Mouse (Mus musculus) CH12.LX (cell line): ENCODE results near the gene Gli2. TPM values are rescaled to one million over a fixed set of nuclear protein-coding genes. Genes with fewer than 3 reads are reported as not detected.

ENCODE experiments used
- DNase-seq: peaks from one replicate; pipeline ENCODE4 v3.0.0-alpha.2; 2013; ENCODE audit errors: extremely low read depth
- H3K27ac ChIP-seq: 2 replicates; pipeline ENCODE4 v1.5.1; 2012; ENCODE audit warnings: low read depth, mild to moderate bottlenecking, control low read depth, moderate library complexity; ENCODE audit not compliant: insufficient read depth
- H3K27me3 ChIP-seq: replicated peaks from 2 replicates; pipeline ENCODE3; 2012; ENCODE audit warnings: inconsistent platforms
- H3K36me3 ChIP-seq, 2 experiments: replicated peaks in 1 of 2; 2 replicates each; pipeline versions ENCODE3 to v1.6.1; 2012; ENCODE audit warnings: inconsistent platforms in 1 of 2, low read length in 1 of 2, mild to moderate bottlenecking in 1 of 2, mixed read lengths in 1 of 2, moderate library complexity in 1 of 2; ENCODE audit not compliant: control insufficient read depth in 1 of 2, insufficient read depth in 1 of 2
- H3K4me1 ChIP-seq, 2 experiments: 2 replicates each; pipeline ENCODE4 v1.6.1; 2012; ENCODE audit warnings: inconsistent platforms in 1 of 2, moderate library complexity in 1 of 2; ENCODE audit not compliant: insufficient read depth in 2 of 2, control insufficient read depth in 1 of 2
- H3K4me2 ChIP-seq: 2 replicates; pipeline ENCODE4 v1.6.1; 2012; ENCODE audit warnings: low read depth, mild to moderate bottlenecking, control low read depth; ENCODE audit not compliant: poor library complexity, insufficient read depth, severe bottlenecking
- H3K4me3 ChIP-seq, 3 experiments: fragments of 150-350 bp in 1 of 3; sonication (generic) in 1 of 3; replicated peaks in 1 of 3; 2 replicates each; pipeline versions ENCODE3 to v1.5.1; 2011 to 2012; ENCODE audit warnings: low read depth in 2 of 3, low read length in 2 of 3, mild to moderate bottlenecking in 2 of 3, moderate library complexity in 2 of 3, control low read depth in 1 of 3, improper control_type of control experiment in 1 of 3, inconsistent platforms in 1 of 3, mixed read lengths in 1 of 3; ENCODE audit not compliant: poor library complexity in 1 of 3
- H3K79me2 ChIP-seq: replicated peaks from 2 replicates; pipeline ENCODE4 v1.6.1; 2012; ENCODE audit warnings: mild to moderate bottlenecking, moderate library complexity; ENCODE audit not compliant: control insufficient read depth, poor library complexity, insufficient read depth, severe bottlenecking; ENCODE audit errors: extremely low read depth
- H3K9ac ChIP-seq: 2 replicates; pipeline ENCODE4 v1.6.1; 2012; ENCODE audit warnings: low read depth, mild to moderate bottlenecking, control low read depth, moderate library complexity; ENCODE audit not compliant: insufficient read depth
- H3K9me3 ChIP-seq: replicated peaks from 2 replicates; pipeline ENCODE3; 2012; ENCODE audit warnings: low read length, inconsistent platforms, mixed read lengths
- BHLHE40 ChIP-seq: IDR thresholded peaks from 2 replicates; pipeline ENCODE4 v1.6.1; 2011; ENCODE audit warnings: mild to moderate bottlenecking, low read depth, low read length, improper control_type of control experiment
- CHD1 ChIP-seq: IDR thresholded peaks from 2 replicates; pipeline ENCODE4 v1.6.1; 2012; ENCODE audit warnings: low read depth, low read length, improper control_type of control experiment, inconsistent platforms
- CTCF ChIP-seq, 2 experiments: IDR thresholded peaks in 1 of 2; conservative IDR thresholded peaks in 1 of 2; 2 replicates each; pipeline ENCODE4 v1.5.1; 2011 to 2012; ENCODE audit warnings: low read depth in 2 of 2, low read length in 2 of 2, improper control_type of control experiment in 1 of 2, inconsistent platforms in 1 of 2, mild to moderate bottlenecking in 1 of 2, moderate library complexity in 1 of 2
- E2F4 ChIP-seq: IDR thresholded peaks from 2 replicates; pipeline ENCODE4 v1.6.1; 2011; ENCODE audit warnings: low read depth, low read length, improper control_type of control experiment; ENCODE audit not compliant: insufficient replicate concordance
- ETS1 ChIP-seq: conservative IDR thresholded peaks from 2 replicates; pipeline ENCODE4 v1.6.1; 2012; ENCODE audit warnings: low read depth, mild to moderate bottlenecking, inconsistent platforms, low read length, improper control_type of control experiment, moderate library complexity
- GABPA ChIP-seq: IDR thresholded peaks from 2 replicates; pipeline ENCODE4 v1.6.1; 2012; ENCODE audit warnings: low read depth, low read length, improper control_type of control experiment, inconsistent platforms; ENCODE audit not compliant: insufficient replicate concordance
- HCFC1 ChIP-seq: IDR thresholded peaks from 2 replicates; pipeline ENCODE4 v1.6.1; 2012; ENCODE audit warnings: low read depth, mild to moderate bottlenecking, inconsistent platforms, low read length, improper control_type of control experiment
- JUN ChIP-seq: IDR thresholded peaks from 2 replicates; pipeline ENCODE4 v1.6.1; 2011; ENCODE audit warnings: low read depth, mild to moderate bottlenecking, low read length, improper control_type of control experiment, moderate library complexity; ENCODE audit not compliant: insufficient read depth
- JUND ChIP-seq: conservative IDR thresholded peaks from 2 replicates; pipeline ENCODE4 v1.6.1; 2011; ENCODE audit warnings: low read depth, low read length, improper control_type of control experiment
- MAZ ChIP-seq: IDR thresholded peaks from 2 replicates; pipeline ENCODE4 v1.6.1; 2012; ENCODE audit warnings: low read depth, mild to moderate bottlenecking, inconsistent platforms, low read length, improper control_type of control experiment, moderate library complexity
- MEF2A ChIP-seq: IDR thresholded peaks from 2 replicates; pipeline ENCODE4 v1.6.1; 2014; ENCODE audit warnings: low read depth, mild to moderate bottlenecking, inconsistent platforms, low read length, improper control_type of control experiment, borderline replicate concordance
- MXI1 ChIP-seq: IDR thresholded peaks from 2 replicates; pipeline ENCODE4 v1.6.1; 2011; ENCODE audit warnings: mild to moderate bottlenecking, low read depth, low read length, improper control_type of control experiment
- NRF1 ChIP-seq: IDR thresholded peaks from 2 replicates; pipeline ENCODE4 v1.6.1; 2014; ENCODE audit warnings: low read depth, mild to moderate bottlenecking, inconsistent platforms, low read length, improper control_type of control experiment, moderate library complexity
- POLR2A ChIP-seq: IDR thresholded peaks from 2 replicates; pipeline ENCODE4 v1.6.1; 2011; ENCODE audit warnings: low read depth, mild to moderate bottlenecking, improper control_type of control experiment, low read length
- POLR2AphosphoS2 ChIP-seq: IDR thresholded peaks from 2 replicates; pipeline ENCODE4 v1.6.1; 2011; ENCODE audit warnings: low read depth, low read length, improper control_type of control experiment
- RCOR1 ChIP-seq: conservative IDR thresholded peaks from 2 replicates; pipeline ENCODE4 v1.6.1; 2012; ENCODE audit warnings: low read depth, mild to moderate bottlenecking, inconsistent platforms, low read length, improper control_type of control experiment
- SIN3A ChIP-seq: IDR thresholded peaks from 2 replicates; pipeline ENCODE4 v1.6.1; 2012; ENCODE audit warnings: low read length, improper control_type of control experiment, inconsistent platforms
- TBP ChIP-seq: conservative IDR thresholded peaks from 2 replicates; pipeline ENCODE4 v1.6.1; 2011; ENCODE audit warnings: low read depth, low read length, improper control_type of control experiment
- ZC3H11A ChIP-seq: IDR thresholded peaks from 2 replicates; pipeline ENCODE4 v1.6.1; 2012; ENCODE audit warnings: low read depth, mild to moderate bottlenecking, inconsistent platforms, low read length, improper control_type of control experiment
- ZKSCAN1 ChIP-seq: IDR thresholded peaks from 2 replicates; pipeline ENCODE4 v1.6.1; 2012; ENCODE audit warnings: low read depth, inconsistent platforms, low read length, improper control_type of control experiment, borderline replicate concordance
- ZNF384 ChIP-seq: IDR thresholded peaks from 2 replicates; pipeline ENCODE4 v1.6.1; 2012; ENCODE audit warnings: low read depth, low read length, improper control_type of control experiment, inconsistent platforms
- dilution Hi-C: fragments of 300-500 bp; cut with MboI; formaldehyde crosslinking; loops from 2 replicates; pipeline ENCODE4 v1.14.3; 2020; ENCODE audit warnings: low sequenced_read_pairs; ENCODE audit not compliant: extremely low pct_unique_long_range_greater_than_20kb, extremely low pct_ligation_motif_present
- in situ Hi-C: fragments of 300-500 bp; cut with MboI; formaldehyde crosslinking; loops from 3 replicates; pipeline ENCODE4 v1.14.3; 2019; ENCODE audit warnings: low sequenced_read_pairs, low pct_ligation_motif_present, low pct_unique_long_range_greater_than_20kb, mixed read lengths
- polyA plus RNA-seq: library from polyadenylated mRNA; unstranded; fragments of >175 nt; gene quantifications from 2 replicates; pipeline ENCODE4 v1.2.1, GENCODE M21; 2012; ENCODE audit warnings: low read depth; ENCODE audit not compliant: insufficient read length
- total RNA-seq, 2 experiments: library from RNA; depleted of rRNA; stranded (reverse); fragments of 300-350 nt in 1 of 2; fragments of >200 nt in 1 of 2; gene quantifications; 2 replicates each; pipeline ENCODE4 v1.2.3; 2012 to 2014

Gli2 gene
- total and polyA plus RNA-seq, 3 experiments: not detected

GRCm38 (mm10) chr1:118799322-118800116 lies 253.9 kb downstream of the Gli2 start:
- H3K9ac ChIP-seq: no peak overlapping the region
- H3K4me1 ChIP-seq: no peaks in the 10 kb centered on the region
- TF ChIP-seq RCOR1: no peak
- TF ChIP-seq CTCF (conservative IDR thresholded peaks at IDR 0.05 in 1 of 2, IDR thresholded peaks at IDR 0.05 in 1 of 2; ENCODE audit: low read depth in 2 of 2, low read length in 2 of 2): no peak
- no peak for TF ChIP-seq MAZ
- no peak for TF ChIP-seq GABPA
- TF ChIP-seq ZC3H11A: no peak
- no peak for TF ChIP-seq CHD1
- no peak for TF ChIP-seq ZKSCAN1
- TF ChIP-seq SIN3A: no peak
- TF ChIP-seq POLR2AphosphoS2: no peak
- TF ChIP-seq POLR2A: no peak
- no peak overlapping the region for H3K4me3 ChIP-seq
- in situ Hi-C loops (no loop called here), dilution Hi-C loops (no loop called here)
- H3K4me2 ChIP-seq: no peak overlapping the region
- H3K36me3 ChIP-seq: no peaks in the 10 kb centered on the region
- DNase-seq: no peak
- H3K9me3 ChIP-seq: peaks cover 64% of the 10 kb centered on the region
- no peaks in the 10 kb centered on the region for H3K27me3 ChIP-seq
- H3K79me2 ChIP-seq: no peaks in the 10 kb centered on the region
- H3K27ac ChIP-seq: no peak overlapping the region

GRCm38 (mm10) chr1:118795415-118796167 lies 257.8 kb downstream of the Gli2 start:
- Histone ChIP-seq H3K4me1 (no peaks in the 10 kb centered on the region), H3K79me2 (no peaks in the 10 kb centered on the region), H3K9ac (no peak overlapping the region), H3K27ac (no peak overlapping the region), H3K9me3 (peaks cover 61% of the 10 kb centered on the region), H3K27me3 (no peaks in the 10 kb centered on the region), H3K4me3 (no peak overlapping the region), H3K4me2 (no peak overlapping the region), H3K36me3 (no peaks in the 10 kb centered on the region)
- TF ChIP-seq POLR2AphosphoS2: no peak
- no peak for TF ChIP-seq HCFC1
- TF ChIP-seq CTCF (conservative IDR thresholded peaks at IDR 0.05 in 1 of 2, IDR thresholded peaks at IDR 0.05 in 1 of 2; ENCODE audit: low read depth in 2 of 2, low read length in 2 of 2): no peak
- no peak for TF ChIP-seq ZC3H11A
- TF ChIP-seq ZNF384: no peak
- no peak for TF ChIP-seq GABPA
- TF ChIP-seq E2F4: no peak
- no peak for TF ChIP-seq MEF2A
- no peak for TF ChIP-seq JUN
- no peak for TF ChIP-seq JUND
- TF ChIP-seq SIN3A: no peak
- TF ChIP-seq TBP: no peak
- TF ChIP-seq ZKSCAN1: no peak
- TF ChIP-seq MAZ: no peak
- TF ChIP-seq NRF1: no peak
- no peak for TF ChIP-seq BHLHE40
- no peak for TF ChIP-seq ETS1
- no peak for TF ChIP-seq POLR2A
- TF ChIP-seq MXI1: no peak
- no peak for DNase-seq
- dilution Hi-C loops: no loop called here
- in situ Hi-C loops: no loop called here
